Mouse (Mus musculus) heart, embryonic 14.5 days (tissue): ENCODE data around the gene Cavin1. TPM values are rescaled to one million over a fixed set of nuclear protein-coding genes. Genes with fewer than 3 reads are reported as not detected.
A peak's percentile ranks its signal among the peaks of the same experiment; 100 is the strongest.

ENCODE experiments used
- ATAC-seq: fragments of 200-750 bp; cut with Nextera tagmentation; 2 replicates; pipeline ENCODE4 v1.8.0; 2017; ENCODE audit warnings: low read depth, moderate TSS enrichment; ENCODE audit not compliant: insufficient number of reproducible peaks, insufficient read depth, low FRiP score
- H3K27ac ChIP-seq, 2 experiments: fragments of 200-500 bp in 1 of 2; fragments of 300-500 bp in 1 of 2; sonication (generic) in 1 of 2; replicated peaks in 1 of 2; 2 replicates each; pipeline ENCODE4 v1.5.1; 2012 to 2014; ENCODE audit warnings: low read depth in 2 of 2, low read length in 2 of 2, control low read depth in 1 of 2, mild to moderate bottlenecking in 1 of 2, mixed read lengths in 1 of 2; ENCODE audit not compliant: control insufficient read depth in 1 of 2, insufficient read depth in 1 of 2
- H3K27me3 ChIP-seq: fragments of 300-500 bp; sonication (generic); 2 replicates; pipeline ENCODE4 v1.6.1; 2014; ENCODE audit warnings: mild to moderate bottlenecking, low read length, control low read depth; ENCODE audit not compliant: control insufficient read depth, insufficient read depth
- H3K36me3 ChIP-seq: fragments of 300-500 bp; sonication (generic); 2 replicates; pipeline ENCODE4 v1.6.1; 2014; ENCODE audit warnings: mild to moderate bottlenecking, control low read depth, low read length, mixed read lengths; ENCODE audit not compliant: control insufficient read depth, insufficient read depth
- H3K4me1 ChIP-seq, 2 experiments: fragments of 200-500 bp in 1 of 2; fragments of 300-500 bp in 1 of 2; sonication (generic) in 1 of 2; 2 replicates each; pipeline ENCODE4 v1.6.1; 2012 to 2014; ENCODE audit warnings: low read length in 2 of 2, control low read depth in 1 of 2, mixed read lengths in 1 of 2; ENCODE audit not compliant: control insufficient read depth in 2 of 2, insufficient read depth in 2 of 2
- H3K4me2 ChIP-seq: fragments of 300-500 bp; sonication (generic); 2 replicates; pipeline ENCODE4 v1.6.1; 2014; ENCODE audit warnings: mild to moderate bottlenecking, low read length
- H3K4me3 ChIP-seq, 2 experiments: fragments of 200-500 bp in 1 of 2; fragments of 300-500 bp in 1 of 2; sonication (generic) in 1 of 2; 2 replicates each; pipeline ENCODE4 v1.5.1; 2012 to 2014; ENCODE audit warnings: low read length in 2 of 2, mild to moderate bottlenecking in 2 of 2, control low read depth in 1 of 2, low read depth in 1 of 2, moderate library complexity in 1 of 2; ENCODE audit not compliant: control insufficient read depth in 1 of 2, insufficient read depth in 1 of 2
- H3K9ac ChIP-seq: fragments of 300-500 bp; sonication (generic); 2 replicates; pipeline ENCODE4 v1.6.1; 2014; ENCODE audit warnings: mild to moderate bottlenecking, low read length
- H3K9me3 ChIP-seq: fragments of 300-500 bp; sonication (generic); 2 replicates; pipeline ENCODE4 v1.6.1; 2016; ENCODE audit warnings: low read length, control low read depth; ENCODE audit not compliant: control insufficient read depth
- WGBS: fragments of 180-500 bp; shearing (Covaris S2); extraction: QIAGEN DNeasy Blood & Tissue Kit; methylation state at CpG from one replicate; pipeline ENCODE4 v1.1.7; 2014; 5-methylcytosine and 5-hydroxymethylcytosine counted together
- polyA plus RNA-seq: library from polyadenylated mRNA; unstranded; fragments of >200 nt; fragmentation: Nextera tagmentation; extraction: Ambion mirVana; gene quantifications from 2 replicates; pipeline ENCODE4 v1.2.1, GENCODE M21; 2014

Gene Cavin1
- polyA plus RNA-seq, 1 experiment from 2014 or later, result 204 TPM

DNA sequence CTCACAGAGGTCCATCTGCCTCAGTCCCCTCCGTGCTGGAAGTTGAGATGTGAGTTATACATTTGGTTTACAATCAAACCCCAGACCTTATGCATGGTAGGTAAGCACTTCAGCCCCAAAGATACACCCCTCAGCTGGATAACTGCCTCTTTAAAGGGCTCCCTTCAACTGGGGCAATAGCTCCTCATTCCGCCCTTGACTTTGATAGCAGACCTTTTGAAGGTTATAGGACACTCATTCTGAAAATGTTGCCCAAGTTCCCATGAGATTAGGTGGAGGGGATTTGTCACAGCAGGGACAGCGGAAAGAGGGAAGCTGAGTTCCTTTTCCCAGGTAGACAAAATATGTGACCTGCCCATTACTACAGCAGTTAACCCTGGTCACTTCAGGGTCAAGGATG lies 10.5 kb upstream of the Cavin1 start:
- H3K4me3 ChIP-seq, result no peak overlapping the region
- H3K27ac ChIP-seq, result no peak overlapping the region
- ATAC-seq, result no peak
- H3K36me3 ChIP-seq, result no peaks in the 10 kb centered on the region
- WGBS, result 65% methylated on average over 3 of the region's 3 CpGs
- no peaks in the 10 kb centered on the region for H3K27me3 ChIP-seq
- H3K4me2 ChIP-seq, result no peak overlapping the region
- H3K9me3 ChIP-seq, result no peaks in the 10 kb centered on the region
- H3K9ac ChIP-seq, result peak overlapping the region; percentile 4; the same call in 1 of the 2 replicates
- peaks cover 13 to 22% of the 10 kb centered on the region in 2 experiments for H3K4me1 ChIP-seq

DNA sequence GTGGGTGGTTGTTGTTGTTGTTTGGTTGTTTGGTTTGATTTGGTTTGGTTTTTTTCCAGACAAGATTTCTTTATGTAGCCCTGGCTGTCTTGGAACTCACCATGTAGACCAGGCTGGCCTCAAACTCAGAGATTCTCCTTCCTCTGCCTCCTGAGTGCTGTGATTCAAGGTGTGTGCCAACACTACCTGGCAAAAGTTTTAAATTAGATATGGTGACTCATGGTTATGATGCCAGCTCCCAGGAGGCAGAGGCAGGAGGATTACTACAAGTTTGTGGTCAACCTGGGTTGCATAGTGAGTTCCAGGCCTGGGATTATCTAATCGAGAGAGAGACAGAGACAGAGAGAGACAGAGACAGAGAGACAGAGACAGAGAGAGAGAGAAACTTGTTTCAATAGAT lies 9.8 kb upstream of the Cavin1 start:
- peaks cover 13 to 22% of the 10 kb centered on the region in 2 experiments for H3K4me1 ChIP-seq
- 69% methylated on average over 1 of the region's 1 CpGs for WGBS

DNA sequence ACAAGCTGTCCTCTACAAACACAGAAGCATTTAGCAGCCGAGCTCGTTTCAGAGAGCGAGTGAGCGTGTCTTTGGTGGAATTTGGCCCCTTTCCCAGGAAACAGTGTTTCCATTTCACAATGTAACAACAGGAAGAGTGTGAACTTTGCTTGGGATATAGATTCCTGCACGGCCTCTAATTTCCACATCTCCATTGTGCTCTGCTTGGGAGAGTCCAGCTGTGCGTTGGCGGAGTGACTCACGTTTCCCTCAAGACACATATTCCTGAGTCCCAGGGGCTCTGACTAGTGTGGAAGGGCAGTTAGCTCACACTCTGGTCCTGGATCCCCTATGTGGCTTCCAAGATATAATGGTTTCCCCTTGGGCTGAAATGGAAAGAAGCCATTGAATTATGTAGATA lies 9.2 kb upstream of the Cavin1 start:
- Histone ChIP-seq H3K4me1 (peaks cover 13 to 22% of the 10 kb centered on the region in 2 experiments), H3K27me3 (no peaks in the 10 kb centered on the region), H3K27ac (peak overlapping the region; percentile 80 to 88), H3K36me3 (no peaks in the 10 kb centered on the region), H3K9ac (peak overlapping the region; percentile 46), H3K4me2 (peak overlapping the region; percentile 37), H3K4me3 (no peak overlapping the region), H3K9me3 (no peaks in the 10 kb centered on the region)
- WGBS, result 40% methylated on average over 8 of the region's 8 CpGs
- peak; percentile 74; the same call in 1 of the 2 replicates for ATAC-seq

More for the DNA sequence above, 9.8 kb upstream of the Cavin1 start:
- no peaks in the 10 kb centered on the region for H3K36me3 ChIP-seq
- H3K9ac ChIP-seq, result no peak overlapping the region
- H3K4me2 ChIP-seq, result no peak overlapping the region
- no peak for ATAC-seq
- no peaks in the 10 kb centered on the region for H3K9me3 ChIP-seq
- H3K27me3 ChIP-seq, result no peaks in the 10 kb centered on the region
- peak overlapping the region; percentile 80 to 88 for H3K27ac ChIP-seq
- no peak overlapping the region for H3K4me3 ChIP-seq

DNA sequence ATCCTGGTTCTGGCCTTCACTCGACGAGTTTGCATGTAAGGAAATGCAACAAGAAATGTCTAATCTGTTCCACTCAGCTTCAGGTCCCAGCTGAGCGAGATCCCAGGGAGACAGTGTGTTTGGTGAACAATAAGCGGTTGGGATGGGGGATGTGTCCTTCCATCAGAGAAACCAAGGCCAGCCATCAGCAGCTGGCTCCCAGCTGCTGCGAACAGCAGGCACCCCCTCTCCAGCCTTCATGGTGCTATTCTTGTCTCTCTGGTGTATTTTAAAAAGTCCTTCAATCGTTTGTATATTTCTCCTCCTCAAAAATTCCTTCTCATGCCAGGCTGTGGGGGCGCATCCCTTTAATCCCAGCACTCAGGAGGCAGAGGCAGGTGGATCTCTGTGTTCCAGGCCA lies 4.6 kb upstream of the Cavin1 start:
- peaks cover 15 to 25% of the 10 kb centered on the region in 2 experiments for H3K4me1 ChIP-seq
- H3K27ac ChIP-seq, result peak overlapping the region in 1 of 2 experiments; percentile 10; a peak in 1 of 4 replicates
- no peaks in the 10 kb centered on the region for H3K27me3 ChIP-seq
- no peaks in the 10 kb centered on the region for H3K36me3 ChIP-seq
- ATAC-seq, result no peak
- no peak overlapping the region for H3K4me2 ChIP-seq
- no peak overlapping the region for H3K4me3 ChIP-seq
- WGBS, result 48% methylated on average over 7 of the region's 7 CpGs
- H3K9ac ChIP-seq, result no peak overlapping the region
- no peaks in the 10 kb centered on the region for H3K9me3 ChIP-seq

DNA sequence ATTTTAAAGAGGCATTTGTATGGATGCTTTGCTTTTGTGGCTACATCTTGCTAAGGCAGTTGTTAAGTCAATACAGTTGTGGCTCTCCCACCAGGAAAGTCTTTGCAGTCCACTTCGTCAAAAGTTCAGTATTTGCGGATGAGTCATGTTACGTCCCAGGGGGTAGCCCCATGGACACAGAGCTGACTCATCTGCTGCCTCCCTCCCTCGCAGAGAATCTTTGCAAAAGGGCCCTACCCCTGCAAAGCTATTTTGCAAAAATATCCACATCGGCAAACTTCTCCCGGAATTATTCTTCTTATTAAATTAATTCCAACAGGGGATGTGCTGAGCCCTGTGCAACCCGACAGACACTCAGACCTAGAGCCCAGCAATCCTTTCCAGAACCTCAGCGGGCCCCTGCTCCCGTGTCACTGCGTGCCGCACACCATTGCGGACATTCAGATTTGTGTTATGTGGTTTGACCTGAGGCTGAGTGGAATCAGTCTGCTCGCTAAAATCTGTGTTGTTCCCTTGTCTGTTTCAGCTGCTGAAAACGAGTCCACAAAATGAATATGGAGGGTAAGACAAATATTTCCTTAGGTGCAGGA lies 3.8 kb upstream of the Cavin1 start:
- H3K9me3 ChIP-seq, result no peaks in the 10 kb centered on the region
- no peak overlapping the region for H3K4me2 ChIP-seq
- H3K27me3 ChIP-seq, result no peaks in the 10 kb centered on the region
- no peak overlapping the region for H3K27ac ChIP-seq
- WGBS, result 66% methylated on average over 14 of the region's 14 CpGs
- H3K4me3 ChIP-seq, result no peak overlapping the region
- H3K4me1 ChIP-seq, result peaks cover 11 to 20% of the 10 kb centered on the region in 2 experiments
- H3K9ac ChIP-seq, result no peak overlapping the region
- ATAC-seq, result no peak
- H3K36me3 ChIP-seq, result no peaks in the 10 kb centered on the region

- Histone ChIP-seq H3K4me3 (no peak overlapping the region), H3K9ac (no peak overlapping the region), H3K27ac (no peak overlapping the region), H3K36me3 (no peaks in the 10 kb centered on the region), H3K4me2 (no peak overlapping the region), H3K27me3 (no peaks in the 10 kb centered on the region), H3K4me1 (peaks cover 9 to 18% of the 10 kb centered on the region in 2 experiments), H3K9me3 (no peaks in the 10 kb centered on the region)
- no peak for ATAC-seq
- WGBS, result 82% methylated on average over 7 of the region's 7 CpGs
Measured at GRCm38 (mm10) chr11:100973245-100973644, 2.6 kb upstream of the Cavin1 start.

GRCm38 (mm10) chr11:100971455-100971854 lies 768 bp upstream of the Cavin1 start:
- 71% methylated on average over 10 of the region's 10 CpGs for WGBS
- peak overlapping the region; percentile 71 for H3K4me2 ChIP-seq
- H3K27ac ChIP-seq, result peak overlapping the region; percentile 98; a peak in 3 of 4 replicates
- peaks cover 24 to 36% of the 10 kb centered on the region in 2 experiments for H3K4me1 ChIP-seq
- H3K9me3 ChIP-seq, result no peaks in the 10 kb centered on the region
- H3K4me3 ChIP-seq, result peak overlapping the region in 1 of 2 experiments; percentile 93; a peak in 2 of 4 replicates
- peak overlapping the region; percentile 98 for H3K9ac ChIP-seq
- no peaks in the 10 kb centered on the region for H3K27me3 ChIP-seq
- peaks cover 4% of the 10 kb centered on the region for H3K36me3 ChIP-seq
- ATAC-seq, result no peak
